Mouse (Mus musculus) urinary bladder, postnatal 36 days (tissue): ENCODE results near the gene Nrip1.
A peak's percentile ranks its signal among the peaks of the same experiment; 100 is the strongest.

Experiments
- DNase-seq, 2 experiments: peaks; one replicate each; pipeline ENCODE4 v3.0.0; 2022; ENCODE audit warnings: low spot score in 2 of 2, mixed read lengths in 1 of 2

Nrip1 gene

DNA sequence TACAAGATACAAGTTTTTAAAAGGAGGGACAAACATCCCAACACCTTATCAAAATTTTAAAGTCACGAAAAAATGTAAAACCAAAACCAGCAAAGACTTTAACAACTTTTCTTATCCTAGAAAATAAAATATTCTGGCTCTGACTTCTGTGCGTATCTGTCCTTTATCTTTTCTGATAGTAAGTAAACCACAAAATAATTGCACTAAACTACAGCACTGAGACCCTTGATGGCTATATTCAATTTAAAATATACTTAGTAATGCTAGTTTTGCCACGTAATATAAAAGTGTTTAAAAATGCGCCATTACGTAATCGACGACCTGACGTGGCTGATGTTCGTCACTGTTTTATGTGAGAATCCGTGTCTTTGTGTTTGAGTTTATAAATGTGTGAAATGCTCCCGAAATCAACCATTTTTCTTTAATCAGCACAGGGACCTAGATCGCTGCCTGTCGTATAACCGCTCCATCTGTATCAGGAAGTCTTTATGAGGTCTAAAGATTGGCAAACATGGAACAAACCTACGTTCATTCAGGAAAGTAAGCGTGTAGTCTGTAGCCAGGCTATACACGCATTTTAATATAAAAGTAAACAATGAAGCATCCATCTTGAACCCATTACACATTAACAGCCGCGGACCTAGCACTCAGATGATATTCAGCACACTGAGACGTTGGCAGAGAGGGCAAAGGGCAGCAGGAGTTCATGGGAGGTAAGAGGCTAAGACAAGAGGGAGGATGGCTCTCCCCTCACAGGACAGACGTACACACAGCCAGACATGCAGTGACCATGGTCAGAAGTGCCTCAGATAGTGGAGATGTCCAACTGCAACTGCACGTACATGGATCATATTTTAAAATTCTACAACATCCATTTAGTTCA lies 56.4 kb downstream of the Nrip1 start:
- no peak for DNase-seq

DNA sequence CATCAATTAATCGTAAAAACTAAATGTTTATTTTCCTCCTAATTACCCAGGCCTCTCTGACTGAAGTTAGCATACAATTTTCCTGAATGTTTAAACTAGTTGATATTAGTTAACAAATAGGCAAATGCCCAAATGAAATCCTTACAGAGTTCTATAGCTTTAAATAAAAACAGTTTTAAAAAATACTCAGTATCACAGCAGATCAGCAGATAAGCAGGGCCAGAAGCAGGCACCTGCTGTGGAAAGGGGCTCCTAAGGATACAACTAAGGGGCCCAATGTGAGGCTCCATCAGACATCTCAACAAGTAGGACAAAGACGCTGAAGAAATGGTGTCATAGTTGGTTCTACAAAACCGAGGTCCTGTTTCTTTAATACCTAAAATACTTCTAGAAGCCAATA lies 58.0 kb downstream of the Nrip1 start:
- no peak for DNase-seq

DNA sequence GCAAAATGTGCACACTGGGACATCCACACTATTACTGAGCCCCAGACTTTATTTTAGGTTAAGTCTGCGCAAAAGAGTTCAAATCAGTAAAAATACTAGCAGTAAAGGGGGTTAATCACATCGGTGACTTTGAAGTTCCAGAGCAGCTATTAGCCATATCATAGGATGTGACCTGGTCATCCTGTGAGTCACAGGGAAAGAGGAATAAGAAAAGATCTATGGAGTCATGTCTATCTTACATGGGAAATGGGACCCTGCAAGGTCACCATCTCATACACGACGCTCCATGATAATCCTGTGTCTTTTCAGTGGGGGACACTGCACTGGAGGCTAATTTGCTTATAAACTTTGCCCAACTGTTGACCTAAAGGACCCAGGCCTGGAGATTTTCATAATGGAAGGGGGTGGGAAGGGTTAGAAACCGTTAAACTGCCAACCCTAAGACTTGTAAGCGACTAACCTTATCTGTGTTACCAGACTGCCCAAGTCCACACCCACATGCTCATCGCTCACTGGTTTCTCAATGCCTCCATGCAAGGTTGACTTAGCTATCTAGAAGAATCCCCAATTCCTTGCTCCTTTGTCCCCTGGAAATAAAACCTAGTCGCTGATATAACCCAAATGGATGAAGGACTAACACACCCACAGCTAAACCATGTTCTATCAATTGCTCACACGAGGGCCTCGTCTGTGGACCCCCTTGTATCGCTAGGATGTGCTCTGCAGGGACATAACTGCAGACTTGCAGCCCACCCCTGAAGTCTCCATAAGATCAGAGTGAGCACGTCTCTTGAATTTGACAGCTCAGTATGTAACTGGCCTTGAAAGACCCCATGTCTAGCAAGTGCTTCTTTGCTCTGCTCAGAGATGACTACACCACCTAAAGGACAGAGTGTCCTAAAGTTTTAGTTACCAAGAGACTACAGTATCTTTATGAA lies 59.3 kb downstream of the Nrip1 start:
- no peak for DNase-seq

- no peak for DNase-seq
Observed at GRCm38 (mm10) chr16:76312887-76313420, 60.7 kb downstream of the Nrip1 start.

GRCm38 (mm10) chr16:76310791-76311190 lies 62.8 kb downstream of the Nrip1 start:
- no peak for DNase-seq

- no peak for DNase-seq
Observed at GRCm38 (mm10) chr16:76310286-76310685, 63.3 kb downstream of the Nrip1 start.

GRCm38 (mm10) chr16:76309280-76309679 lies 64.3 kb downstream of the Nrip1 start:
- DNase-seq: no peak

DNA sequence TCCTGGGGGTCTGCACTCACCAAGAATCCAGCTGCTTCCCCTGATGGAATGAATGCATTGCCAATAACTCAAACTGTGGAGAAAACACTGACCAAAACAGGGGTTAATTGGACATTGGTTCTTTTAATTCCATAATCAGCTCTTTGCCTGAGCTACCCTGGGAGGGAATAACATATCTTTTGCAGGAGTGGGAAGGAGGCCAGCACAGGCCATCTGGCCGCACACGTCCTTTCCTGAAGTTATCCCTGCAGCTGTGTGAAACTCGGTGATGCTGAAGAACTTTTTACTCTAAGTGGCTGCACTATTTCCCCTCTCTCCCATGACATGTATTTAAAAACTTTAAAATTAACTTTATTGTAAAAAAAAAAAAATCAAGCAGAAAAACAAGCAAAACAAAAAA lies 66.6 kb downstream of the Nrip1 start:
- DNase-seq: no peak

GRCm38 (mm10) chr16:76306446-76306845 lies 67.2 kb downstream of the Nrip1 start:
- no peak for DNase-seq

DNA sequence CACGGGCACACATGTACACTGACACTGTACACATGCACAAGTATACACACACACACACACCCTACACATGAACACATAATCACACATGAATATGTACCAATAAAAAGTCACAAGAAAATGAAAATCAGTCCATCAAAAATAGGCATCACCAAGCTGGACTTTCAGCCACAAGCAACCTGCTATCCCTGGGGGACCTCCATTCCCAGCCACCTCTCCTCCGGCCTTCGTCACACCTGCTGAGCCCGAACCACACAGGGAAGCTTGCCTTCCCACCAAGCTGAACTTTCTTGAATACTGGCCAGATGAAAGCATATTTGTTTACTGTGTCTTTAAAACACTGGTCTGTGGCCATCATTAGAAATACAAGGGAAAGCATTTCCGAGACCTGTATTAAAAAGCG lies 70.2 kb downstream of the Nrip1 start:
- DNase-seq: no peak

GRCm38 (mm10) chr16:76301728-76302050 lies 71.9 kb downstream of the Nrip1 start:
- DNase-seq: no peak

- DNase-seq: no peak
Observed at GRCm38 (mm10) chr16:76301037-76301727, 72.4 kb downstream of the Nrip1 start.

DNA sequence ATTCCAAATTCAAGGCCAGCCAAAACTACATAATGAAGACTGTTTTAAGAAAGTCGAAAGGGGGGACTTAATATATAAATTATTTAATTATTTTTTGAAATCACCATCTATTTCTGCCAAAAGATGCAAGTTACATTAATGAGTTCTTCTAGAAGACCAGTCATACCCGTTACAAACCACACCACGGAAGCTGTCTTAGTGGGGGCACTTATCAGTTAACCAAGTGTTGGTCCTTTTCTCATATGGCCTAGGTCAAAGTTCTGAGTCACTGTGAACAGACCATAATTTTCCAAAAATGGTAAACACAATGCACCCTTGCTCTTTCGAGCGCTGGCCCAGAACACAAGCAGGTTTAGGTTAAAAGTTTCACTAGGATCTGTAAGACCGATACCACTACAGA lies 73.2 kb downstream of the Nrip1 start:
- no peak for DNase-seq

DNA sequence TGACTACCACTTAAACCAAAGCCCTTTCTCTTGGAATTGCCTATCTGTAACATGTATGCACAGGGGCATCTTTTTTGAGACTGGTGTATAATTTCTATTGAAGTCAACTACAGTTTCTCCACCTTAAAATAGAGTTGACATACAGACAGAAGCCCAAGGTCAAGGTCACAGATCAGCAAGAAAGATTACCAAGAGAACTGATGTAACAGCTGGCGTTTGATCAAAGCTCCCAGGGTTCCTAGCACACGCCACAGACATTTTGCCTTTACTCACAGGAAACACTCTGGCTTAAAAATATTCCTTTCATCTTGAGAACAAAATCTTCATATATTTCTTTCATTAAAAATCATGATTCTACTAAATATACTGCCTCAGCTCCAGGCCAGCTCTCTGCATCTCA lies 74.1 kb downstream of the Nrip1 start:
- no peak for DNase-seq

- DNase-seq: no peak
Observed at GRCm38 (mm10) chr16:76295322-76295721, 78.3 kb downstream of the Nrip1 start.

DNA sequence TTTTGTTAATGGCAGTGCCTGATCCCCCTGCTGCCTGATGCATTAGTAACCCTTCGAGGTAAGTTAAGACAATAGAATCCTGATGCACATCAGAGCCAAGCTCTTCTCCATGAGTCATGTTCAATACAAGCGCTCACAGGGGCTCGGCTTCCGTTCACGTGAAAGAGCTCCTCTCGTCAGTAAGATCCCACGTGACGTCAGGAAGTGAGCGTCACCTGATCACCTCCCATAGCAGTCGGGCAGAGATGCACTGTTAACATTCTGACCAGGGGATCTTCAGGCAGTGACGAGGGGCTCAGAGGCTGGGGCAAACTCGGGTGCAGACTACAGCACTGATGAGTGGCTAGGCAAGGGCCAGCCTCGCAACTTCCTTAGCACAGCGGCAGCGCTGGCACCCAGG lies 79.1 kb downstream of the Nrip1 start:
- no peak for DNase-seq

DNA sequence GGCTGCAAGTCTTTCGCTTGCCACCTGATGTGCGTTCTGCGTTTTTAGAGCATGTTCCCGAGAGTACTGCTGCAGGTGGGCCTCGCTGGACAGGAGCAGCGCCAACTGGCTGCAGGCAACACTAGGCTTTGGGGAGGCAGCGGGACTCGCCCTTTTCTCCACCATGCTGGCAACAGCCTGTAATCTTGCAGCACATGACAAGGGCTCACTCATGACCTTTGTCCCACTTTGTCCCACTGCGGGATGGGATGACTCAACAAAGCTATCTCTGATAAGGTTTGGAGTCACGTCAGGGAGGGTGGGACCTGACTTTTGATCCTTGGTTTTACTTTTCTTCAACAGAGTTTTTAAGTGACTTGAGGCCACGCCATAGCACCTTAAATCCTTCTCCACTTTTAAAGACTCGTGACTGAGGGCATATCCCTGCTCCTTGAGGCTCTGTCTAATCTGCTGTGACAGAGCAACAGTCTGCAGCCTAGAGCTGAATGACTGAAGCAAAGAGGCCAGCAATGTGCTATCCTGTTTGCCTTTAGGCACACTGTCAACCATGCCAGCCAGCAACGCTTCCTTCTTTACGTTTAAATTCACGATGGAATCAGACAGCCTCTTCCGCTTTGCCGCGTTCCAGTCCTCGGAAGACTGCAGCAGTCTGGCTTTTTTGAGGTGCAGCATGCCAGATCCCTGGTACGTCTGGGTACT lies 79.7 kb downstream of the Nrip1 start:
- peak in 1 of 2 experiments; percentile 52 for DNase-seq

DNA sequence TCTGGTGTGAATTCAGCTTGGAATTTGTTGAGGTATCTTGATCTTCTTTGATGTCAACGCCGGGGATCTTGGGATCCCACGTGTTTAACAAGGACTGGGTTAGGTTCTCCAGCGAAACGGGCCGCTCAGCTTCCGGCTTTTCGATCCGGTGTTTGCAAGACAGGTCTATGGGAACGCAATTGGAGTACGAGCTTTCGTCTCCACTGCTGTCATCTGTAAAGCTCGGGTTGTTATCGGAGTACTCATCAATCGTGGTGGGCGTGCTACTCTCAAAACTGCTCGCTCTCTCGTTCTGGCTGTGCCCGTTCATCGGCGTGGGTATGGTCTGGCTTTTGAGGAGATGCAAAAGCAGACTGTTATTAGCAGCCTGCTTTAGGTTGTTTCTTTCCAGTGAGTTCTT lies 80.5 kb downstream of the Nrip1 start:
- DNase-seq: no peak

- no peak for DNase-seq
Observed at GRCm38 (mm10) chr16:76292656-76293055, 81.0 kb downstream of the Nrip1 start.

- no peak for DNase-seq
Observed at GRCm38 (mm10) chr16:76291366-76291765, 82.3 kb downstream of the Nrip1 start.

GRCm38 (mm10) chr16:76289495-76289894 lies 84.1 kb downstream of the Nrip1 start:
- no peak for DNase-seq
